Mouse (Mus musculus) ES-Bruce4 (cell line): ENCODE measurements around the gene Mmgt2.

Experiments
- CTCF ChIP-seq: IDR thresholded peaks from one replicate; pipeline ENCODE4 v1.8.1; 2011; ENCODE audit warnings: low read depth, low read length
- EP300 ChIP-seq: IDR thresholded peaks from 2 replicates; pipeline ENCODE4 v1.6.1; 2011; ENCODE audit warnings: low read depth, low read length; ENCODE audit not compliant: insufficient read depth
- POLR2A ChIP-seq: IDR thresholded peaks from one replicate; pipeline ENCODE4 v1.8.1; 2011; ENCODE audit warnings: low read length; ENCODE audit not compliant: insufficient read depth

- TF ChIP-seq CTCF: no peak
- no peak for TF ChIP-seq EP300
- TF ChIP-seq POLR2A: no peak
Measured at GRCm38 (mm10) chr11:62622850-62623249, 25.6 kb upstream of the Mmgt2 start.
